Mouse (Mus musculus) adrenal gland, adult 10 weeks (tissue): Measurements from ENCODE around the gene Ccdc71l. TPM values are rescaled to one million over a fixed set of nuclear protein-coding genes. Genes with fewer than 3 reads are reported as not detected.

Source experiments
- polyA plus RNA-seq: library from polyadenylated mRNA; stranded (reverse); fragments of 350-450 nt; fragmentation: Illumina TruSeq; extraction: RNeasy Lipid Tissue Mini Kit (QIAGEN cat#74804); gene quantifications from one replicate; pipeline ENCODE4 v1.2.3, GENCODE M21; 2014; ENCODE audit warnings: low read depth, low replicate concordance

Ccdc71l gene
- 44.6 TPM for polyA plus RNA-seq

GRCm38 (mm10) chr12:32378528-32379295 lies at the start of gene Ccdc71l:
TSS of gene Ccdc71l (plus strand) at chr12:32378704.

Other genes starting within 250 kb of the Ccdc71l start
- 3.0 TPM for gene Pik3cg, start 170.0 kb upstream of the Ccdc71l start, polyA plus RNA-seq